Mouse (Mus musculus) midbrain, embryonic 10.5 days (tissue): ENCODE data around the gene Trappc3l. TPM values are rescaled to one million over a fixed set of nuclear protein-coding genes. Genes with fewer than 3 reads are reported as not detected.

ENCODE experiments used
- DNase-seq: peaks from one replicate; pipeline ENCODE4 v3.0.0-alpha.2; 2017; ENCODE audit warnings: low spot score
- H3K27ac ChIP-seq: fragments of 300-500 bp; sonication (generic); replicated peaks from 2 replicates; pipeline ENCODE4 v1.5.1; 2016; ENCODE audit warnings: mild to moderate bottlenecking
- H3K27me3 ChIP-seq: fragments of 300-500 bp; sonication (generic); 2 replicates; pipeline ENCODE4 v1.6.1; 2016; ENCODE audit warnings: low read depth, mild to moderate bottlenecking; ENCODE audit not compliant: poor library complexity, severe bottlenecking
- H3K36me3 ChIP-seq: fragments of 300-500 bp; sonication (generic); 2 replicates; pipeline ENCODE4 v1.6.1; 2016; ENCODE audit warnings: mild to moderate bottlenecking, moderate library complexity
- H3K4me1 ChIP-seq: fragments of 300-500 bp; sonication (generic); 2 replicates; pipeline ENCODE4 v1.6.1; 2016
- H3K4me3 ChIP-seq: fragments of 300-500 bp; sonication (generic); 2 replicates; pipeline ENCODE4 v1.5.1; 2016; ENCODE audit warnings: mild to moderate bottlenecking, moderate library complexity
- H3K9me3 ChIP-seq: fragments of 300-500 bp; sonication (generic); replicated peaks from 2 replicates; pipeline ENCODE4 v1.6.1; 2016; ENCODE audit warnings: mild to moderate bottlenecking
- WGBS: fragments of 180-500 bp; shearing (Covaris S2); methylation state at CpG from one replicate; pipeline ENCODE4 v1.1.7; 2016; 5-methylcytosine and 5-hydroxymethylcytosine counted together
- polyA plus RNA-seq: library from polyadenylated mRNA; unstranded; fragments of >200 nt; fragmentation: Nextera tagmentation; extraction: Ambion mirVana; gene quantifications from 2 replicates; pipeline ENCODE4 v1.2.1, GENCODE M21; 2016

Trappc3l gene
- polyA plus RNA-seq, 1 experiment from 2014 or later = not detected

GRCm38 (mm10) chr10:34066591-34066990 is 29.2 kb downstream of the Trappc3l start:
- no peak for DNase-seq
- Histone ChIP-seq H3K4me1 (no peaks in the 10 kb centered on the region), H3K36me3 (no peaks in the 10 kb centered on the region), H3K27ac (no peak overlapping the region), H3K9me3 (no peaks in the 10 kb centered on the region), H3K27me3 (no peaks in the 10 kb centered on the region), H3K4me3 (no peak overlapping the region)
- 52% methylated on average over 3 of the region's 3 CpGs for WGBS

DNA sequence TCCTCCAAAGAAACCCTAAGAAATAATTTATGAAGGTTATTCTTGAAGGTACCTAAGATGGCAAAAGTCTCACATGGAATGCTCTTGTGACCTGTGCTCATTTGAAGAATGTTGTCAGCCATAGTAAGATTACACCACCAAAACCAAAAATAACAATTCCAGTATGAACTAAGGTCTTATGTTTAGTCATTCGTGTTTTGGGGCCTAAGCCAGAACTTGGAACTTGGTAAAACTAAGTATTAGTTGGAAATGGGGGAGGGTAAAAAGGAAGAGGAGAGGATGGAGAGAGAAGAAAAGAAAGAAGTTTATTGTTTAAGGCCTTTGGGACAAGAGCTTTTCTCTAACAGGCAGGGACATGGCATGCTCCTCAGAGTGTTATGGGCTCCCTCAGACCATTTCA is 32.2 kb downstream of the Trappc3l start:
- Histone ChIP-seq H3K4me3 (no peak overlapping the region), H3K36me3 (no peaks in the 10 kb centered on the region), H3K27me3 (no peaks in the 10 kb centered on the region), H3K4me1 (no peaks in the 10 kb centered on the region), H3K9me3 (no peaks in the 10 kb centered on the region), H3K27ac (no peak overlapping the region)
- WGBS = 81% methylated on average over 1 of the region's 1 CpGs
- DNase-seq = no peak

GRCm38 (mm10) chr10:34070999-34071492 is 33.6 kb downstream of the Trappc3l start:
- H3K27ac ChIP-seq = no peak overlapping the region
- 79% methylated on average over 5 of the region's 5 CpGs for WGBS

DNA sequence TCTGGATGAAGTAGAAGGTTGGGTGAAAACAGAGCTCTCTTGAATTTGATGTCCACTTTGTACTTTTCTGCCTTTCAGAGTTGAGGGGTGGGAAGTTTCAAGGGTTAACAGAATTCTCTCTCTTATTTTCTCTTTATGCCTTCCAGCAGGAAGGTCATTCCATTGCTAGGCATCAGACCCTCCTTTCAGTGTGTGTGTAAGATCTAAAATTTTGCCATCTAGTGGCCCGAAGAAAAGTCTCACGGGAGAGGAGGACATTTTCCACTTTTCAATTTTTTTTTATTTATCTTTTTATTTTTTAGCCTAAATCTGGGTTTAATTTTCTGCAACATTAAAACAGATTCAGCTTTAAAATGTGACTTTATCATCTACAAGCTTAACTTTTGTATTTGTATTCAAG is 34.3 kb downstream of the Trappc3l start:
- 77% methylated on average over 2 of the region's 2 CpGs for WGBS
- no peak overlapping the region for H3K4me3 ChIP-seq
- H3K4me1 ChIP-seq = no peaks in the 10 kb centered on the region
- no peak overlapping the region for H3K27ac ChIP-seq
- no peaks in the 10 kb centered on the region for H3K36me3 ChIP-seq
- no peak for DNase-seq
- no peaks in the 10 kb centered on the region for H3K27me3 ChIP-seq
- H3K9me3 ChIP-seq = no peaks in the 10 kb centered on the region

More at GRCm38 (mm10) chr10:34070999-34071492, 33.6 kb downstream of the Trappc3l start:
- DNase-seq = no peak
- Histone ChIP-seq H3K27me3 (no peaks in the 10 kb centered on the region), H3K4me3 (no peak overlapping the region), H3K36me3 (no peaks in the 10 kb centered on the region), H3K4me1 (no peaks in the 10 kb centered on the region), H3K9me3 (no peaks in the 10 kb centered on the region)

DNA sequence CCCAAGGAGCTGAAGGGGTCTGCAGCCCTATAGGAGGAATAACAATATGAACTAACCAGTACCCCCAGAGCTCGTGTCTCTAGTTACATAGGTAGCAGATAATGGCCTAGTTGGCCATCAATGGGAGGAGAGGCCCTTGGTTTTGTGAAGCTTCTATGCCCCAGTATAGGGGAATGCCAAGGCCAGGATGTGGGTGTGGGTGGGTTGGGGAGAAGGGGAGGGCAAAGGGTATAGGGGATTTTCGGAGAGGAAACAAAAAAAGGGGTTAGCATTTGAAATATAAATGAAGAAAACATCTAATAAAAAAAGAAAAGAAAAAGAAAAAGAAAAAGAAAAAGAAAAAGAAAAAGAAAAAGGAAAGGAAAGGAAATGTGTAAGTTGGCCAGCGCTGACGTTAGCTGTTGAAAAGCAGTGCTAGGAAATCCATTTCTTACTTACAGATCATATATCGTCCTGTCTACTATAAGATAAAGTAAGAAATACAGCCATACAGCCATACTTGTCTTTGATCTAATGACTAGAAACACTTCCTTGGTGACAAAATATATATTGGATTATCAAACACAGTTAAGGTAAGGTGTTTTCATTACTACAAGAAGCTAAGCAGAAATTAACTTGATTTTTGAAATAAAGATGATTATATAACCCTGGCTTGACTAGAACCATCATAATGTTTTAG is 37.3 kb downstream of the Trappc3l start:
- no peak for DNase-seq
- Histone ChIP-seq H3K36me3 (no peaks in the 10 kb centered on the region), H3K4me1 (no peaks in the 10 kb centered on the region), H3K4me3 (no peak overlapping the region), H3K27ac (no peak overlapping the region), H3K27me3 (no peaks in the 10 kb centered on the region), H3K9me3 (no peaks in the 10 kb centered on the region)
- 86% methylated on average over 5 of the region's 5 CpGs for WGBS

GRCm38 (mm10) chr10:34086514-34086913 is 49.1 kb downstream of the Trappc3l start:
- Histone ChIP-seq H3K36me3 (no peaks in the 10 kb centered on the region), H3K27ac (no peak overlapping the region), H3K4me3 (no peak overlapping the region), H3K27me3 (no peaks in the 10 kb centered on the region), H3K9me3 (no peaks in the 10 kb centered on the region), H3K4me1 (no peaks in the 10 kb centered on the region)
- WGBS = 94% methylated on average over 1 of the region's 1 CpGs
- no peak for DNase-seq

GRCm38 (mm10) chr10:34088515-34088914 is 51.1 kb downstream of the Trappc3l start:
- Histone ChIP-seq H3K4me1 (no peaks in the 10 kb centered on the region), H3K36me3 (no peaks in the 10 kb centered on the region), H3K27me3 (no peaks in the 10 kb centered on the region), H3K4me3 (no peak overlapping the region), H3K9me3 (no peaks in the 10 kb centered on the region), H3K27ac (no peak overlapping the region)
- WGBS = 86% methylated on average over 2 of the region's 2 CpGs
- DNase-seq = no peak

- Histone ChIP-seq H3K27ac (no peak overlapping the region), H3K4me3 (no peak overlapping the region), H3K27me3 (no peaks in the 10 kb centered on the region), H3K9me3 (no peaks in the 10 kb centered on the region), H3K4me1 (no peaks in the 10 kb centered on the region), H3K36me3 (no peaks in the 10 kb centered on the region)
- 81% methylated on average over 3 of the region's 3 CpGs for WGBS
- DNase-seq = no peak
Measured at GRCm38 (mm10) chr10:34089517-34089916, 52.1 kb downstream of the Trappc3l start.

GRCm38 (mm10) chr10:34090481-34090880 is 53.1 kb downstream of the Trappc3l start:
- no peaks in the 10 kb centered on the region for H3K36me3 ChIP-seq
- no peak overlapping the region for H3K4me3 ChIP-seq
- WGBS = 88% methylated on average over 1 of the region's 1 CpGs
- no peak for DNase-seq
- H3K4me1 ChIP-seq = no peaks in the 10 kb centered on the region
- no peaks in the 10 kb centered on the region for H3K9me3 ChIP-seq
- H3K27ac ChIP-seq = no peak overlapping the region
- no peaks in the 10 kb centered on the region for H3K27me3 ChIP-seq

GRCm38 (mm10) chr10:34091888-34092287 is 54.5 kb downstream of the Trappc3l start:
- no peak overlapping the region for H3K27ac ChIP-seq
- no peak for DNase-seq
- H3K4me1 ChIP-seq = peaks cover 9% of the 10 kb centered on the region; the same call in 1 of the 2 replicates
- H3K4me3 ChIP-seq = no peak overlapping the region
- H3K36me3 ChIP-seq = no peaks in the 10 kb centered on the region
- WGBS = 86% methylated on average over 5 of the region's 5 CpGs
- no peaks in the 10 kb centered on the region for H3K27me3 ChIP-seq
- no peaks in the 10 kb centered on the region for H3K9me3 ChIP-seq

- Histone ChIP-seq H3K4me1 (peaks cover 9% of the 10 kb centered on the region; the same call in 1 of the 2 replicates), H3K27ac (no peak overlapping the region), H3K4me3 (no peak overlapping the region), H3K27me3 (no peaks in the 10 kb centered on the region), H3K36me3 (no peaks in the 10 kb centered on the region), H3K9me3 (no peaks in the 10 kb centered on the region)
- 84% methylated on average over 2 of the region's 2 CpGs for WGBS
- no peak for DNase-seq
Measured at GRCm38 (mm10) chr10:34095147-34095546, 57.8 kb downstream of the Trappc3l start.

DNA sequence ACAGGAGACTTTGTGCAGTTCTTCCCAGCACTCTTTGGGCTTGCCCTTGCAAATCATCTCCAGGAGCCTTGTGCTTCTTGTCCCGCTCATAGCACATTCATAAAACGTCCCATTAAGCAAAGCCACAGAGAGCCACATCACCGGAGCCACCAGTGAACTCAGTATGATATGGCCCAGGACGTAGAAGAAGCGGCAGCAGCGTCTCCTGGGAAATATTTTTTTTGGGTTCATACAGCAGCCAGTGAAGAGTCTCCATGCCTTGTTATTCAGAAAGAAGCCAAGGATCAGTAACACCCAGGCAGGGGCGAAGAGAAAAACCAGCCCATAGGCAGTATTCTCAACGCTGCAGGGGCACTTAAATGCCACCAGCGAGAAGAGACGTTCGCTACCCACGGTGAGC is 58.6 kb downstream of the Trappc3l start:
- Histone ChIP-seq H3K9me3 (no peaks in the 10 kb centered on the region), H3K4me3 (peak overlapping the region; percentile 30), H3K4me1 (peaks cover 9% of the 10 kb centered on the region; the same call in 1 of the 2 replicates), H3K27ac (peak overlapping the region; percentile 64; the same call in 1 of the 2 replicates), H3K36me3 (no peaks in the 10 kb centered on the region), H3K27me3 (no peaks in the 10 kb centered on the region)
- WGBS = 69% methylated on average over 12 of the region's 12 CpGs
- no peak for DNase-seq

GRCm38 (mm10) chr10:34096418-34096883 is 59.1 kb downstream of the Trappc3l start, which contains the start of gene Calhm5:
Gene Calhm5 (minus strand): TSS chr10:34096519.
- Histone ChIP-seq H3K4me1 (peaks cover 9% of the 10 kb centered on the region; the same call in 1 of the 2 replicates), H3K27me3 (no peaks in the 10 kb centered on the region), H3K9me3 (no peaks in the 10 kb centered on the region), H3K4me3 (peak within 1 kb of the TSS; percentile 30), H3K36me3 (no peaks in the 10 kb centered on the region), H3K27ac (peak within 1 kb of the TSS; percentile 64; the same call in 1 of the 2 replicates)
- WGBS = 34% methylated on average over 9 of the region's 9 CpGs
- peak; percentile 18 for DNase-seq
